Mouse (Mus musculus): ENCODE measurements around the gene Smim22. TPM values are rescaled to one million over a fixed set of nuclear protein-coding genes. Genes with fewer than 3 reads are reported as not detected.

The Smim22 gene
- polyA plus RNA-seq, 1 experiment, result not detected

DNA sequence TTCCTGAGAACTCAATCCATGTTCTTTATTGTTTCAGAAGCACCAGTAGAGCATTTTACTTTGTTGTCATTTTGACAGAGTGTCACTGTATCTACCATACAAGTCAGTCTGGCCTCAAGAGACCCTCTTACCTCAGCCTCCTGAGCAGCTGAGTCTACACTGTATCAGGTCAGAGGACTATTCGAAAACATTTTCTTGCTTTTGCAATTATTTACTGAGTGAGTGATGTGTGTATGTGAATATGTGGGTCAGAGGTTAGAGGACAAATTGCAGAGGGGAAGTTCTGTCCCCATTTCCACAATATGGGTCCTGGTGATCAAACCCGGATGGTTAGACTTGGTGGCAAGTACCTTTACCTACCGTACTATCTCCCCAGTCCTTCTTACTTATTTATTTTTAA lies 16.9 kb downstream of the Smim22 start:
- TF ChIP-seq CTCF (IDR thresholded peaks at IDR 0.05; ENCODE audit: borderline replicate concordance, insufficient read depth, low read length), result no peak
- no peak for TF ChIP-seq POLR2A (IDR thresholded peaks at IDR 0.05; ENCODE audit: low read depth, low read length)
- Histone ChIP-seq H3K4me1 (ENCODE audit: control insufficient read depth, insufficient read depth, low read length) (no peaks in the 10 kb centered on the region), H3K27ac (ENCODE audit: insufficient read depth, low read length) (no peak overlapping the region)

DNA sequence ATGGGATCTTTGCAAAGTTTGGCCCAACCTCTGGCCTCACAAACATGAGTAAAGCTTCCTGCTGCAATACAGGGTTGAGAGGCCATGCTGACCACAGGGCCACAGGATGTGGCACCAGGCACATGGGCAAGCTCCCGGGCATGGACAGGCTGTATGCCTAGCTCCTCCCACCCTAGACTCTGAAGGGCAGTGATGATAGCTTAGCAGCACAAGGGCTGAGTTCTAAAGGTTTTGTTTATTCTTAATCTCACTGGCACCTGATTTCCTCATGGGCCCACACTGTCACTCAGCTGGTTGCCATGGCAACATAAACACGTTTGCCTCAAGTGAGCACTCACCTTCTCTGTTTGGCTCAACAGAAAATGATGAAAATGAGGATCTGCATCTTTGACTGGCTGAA lies 22.8 kb downstream of the Smim22 start:
- Histone ChIP-seq H3K4me3 (ENCODE audit: insufficient read depth, low read length) (no peak overlapping the region), H3K27ac (ENCODE audit: insufficient read depth, low read length) (no peak overlapping the region), H3K4me1 (ENCODE audit: control insufficient read depth, insufficient read depth, low read length) (no peaks in the 10 kb centered on the region)
- TF ChIP-seq POLR2A (IDR thresholded peaks at IDR 0.05; ENCODE audit: low read depth, low read length) (no peak), CTCF (IDR thresholded peaks at IDR 0.05; ENCODE audit: borderline replicate concordance, insufficient read depth, low read length) (no peak)

More for the DNA sequence above, 16.9 kb downstream of the Smim22 start:
- H3K4me3 ChIP-seq (ENCODE audit: insufficient read depth, low read length), result no peak overlapping the region

- H3K4me1 ChIP-seq (ENCODE audit: control insufficient read depth, insufficient read depth, low read length), result no peaks in the 10 kb centered on the region
- H3K4me3 ChIP-seq (ENCODE audit: insufficient read depth, low read length), result no peak overlapping the region
- H3K27ac ChIP-seq (ENCODE audit: insufficient read depth, low read length), result no peak overlapping the region
- no peak for TF ChIP-seq POLR2A (IDR thresholded peaks at IDR 0.05; ENCODE audit: low read depth, low read length)
- no peak for TF ChIP-seq CTCF (IDR thresholded peaks at IDR 0.05; ENCODE audit: borderline replicate concordance, insufficient read depth, low read length)
Observed at GRCm38 (mm10) chr16:5035591-5035990, 28.5 kb downstream of the Smim22 start.

GRCm38 (mm10) chr16:5036649-5037234 lies 29.7 kb downstream of the Smim22 start:
- no peak for TF ChIP-seq POLR2A (IDR thresholded peaks at IDR 0.05; ENCODE audit: low read depth, low read length)
- TF ChIP-seq CTCF (IDR thresholded peaks at IDR 0.05; ENCODE audit: borderline replicate concordance, insufficient read depth, low read length), result no peak

GRCm38 (mm10) chr16:5045322-5045721 lies 38.2 kb downstream of the Smim22 start:
- Histone ChIP-seq H3K4me1 (ENCODE audit: control insufficient read depth, insufficient read depth, low read length) (no peaks in the 10 kb centered on the region), H3K27ac (ENCODE audit: insufficient read depth, low read length) (no peak overlapping the region), H3K4me3 (ENCODE audit: insufficient read depth, low read length) (no peak overlapping the region)
- TF ChIP-seq POLR2A (IDR thresholded peaks at IDR 0.05; ENCODE audit: low read depth, low read length), result no peak
- no peak for TF ChIP-seq CTCF (IDR thresholded peaks at IDR 0.05; ENCODE audit: borderline replicate concordance, insufficient read depth, low read length)

More at GRCm38 (mm10) chr16:5036649-5037234, 29.7 kb downstream of the Smim22 start:
- no peak overlapping the region for H3K4me3 ChIP-seq (ENCODE audit: insufficient read depth, low read length)
- no peaks in the 10 kb centered on the region for H3K4me1 ChIP-seq (ENCODE audit: control insufficient read depth, insufficient read depth, low read length)
- H3K27ac ChIP-seq (ENCODE audit: insufficient read depth, low read length), result no peak overlapping the region

GRCm38 (mm10) chr16:5049182-5049773 lies 42.2 kb downstream of the Smim22 start:
- Histone ChIP-seq H3K4me1 (ENCODE audit: control insufficient read depth, insufficient read depth, low read length) (no peaks in the 10 kb centered on the region), H3K4me3 (ENCODE audit: insufficient read depth, low read length) (peak overlapping the region; percentile 87), H3K27ac (ENCODE audit: insufficient read depth, low read length) (peak overlapping the region; percentile 39)
- TF ChIP-seq CTCF (IDR thresholded peaks at IDR 0.05; ENCODE audit: borderline replicate concordance, insufficient read depth, low read length) (no peak), POLR2A (IDR thresholded peaks at IDR 0.05; ENCODE audit: low read depth, low read length) (no peak)

DNA sequence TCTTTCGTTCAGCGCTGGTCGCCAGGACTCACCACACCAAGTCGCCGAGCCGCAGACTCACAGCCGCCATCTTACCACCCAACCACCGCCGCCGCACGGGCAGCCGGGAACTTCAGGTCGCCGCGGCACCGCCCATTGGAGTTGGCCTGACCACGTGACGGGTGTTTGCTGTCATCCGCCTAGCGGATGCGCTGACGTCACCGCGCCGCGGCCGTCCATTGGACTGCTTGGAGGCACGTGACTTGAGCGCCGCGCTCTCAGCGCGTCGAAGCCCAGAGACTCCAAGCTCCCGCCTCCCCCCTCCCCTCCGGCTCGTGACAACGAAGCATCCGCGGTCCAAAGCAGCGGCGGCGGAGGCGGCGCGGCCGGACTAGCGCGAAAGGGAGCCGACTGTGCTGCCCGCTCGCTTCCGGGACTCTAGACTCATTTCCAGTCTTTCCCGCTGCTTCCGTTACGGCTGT lies 42.7 kb downstream of the Smim22 start, which contains the start of the genes Glyr1 and Ubn1:
TSS of gene Glyr1 (minus strand) at position 90 of the 461 bp plus-strand sequence.
TSS of gene Ubn1 (plus strand) at position 284 of the 461 bp plus-strand sequence.
- Histone ChIP-seq H3K4me1 (ENCODE audit: control insufficient read depth, insufficient read depth, low read length) (no peaks in the 10 kb centered on the region), H3K27ac (ENCODE audit: insufficient read depth, low read length) (peak within 1 kb of the TSS; percentile 83), H3K4me3 (ENCODE audit: insufficient read depth, low read length) (peak within 1 kb of the TSS; percentile 100)
- TF ChIP-seq POLR2A (IDR thresholded peaks at IDR 0.05; ENCODE audit: low read depth, low read length) (peak; percentile 94), CTCF (IDR thresholded peaks at IDR 0.05; ENCODE audit: borderline replicate concordance, insufficient read depth, low read length) (no peak)

- peak overlapping the region; percentile 100 for H3K4me3 ChIP-seq (ENCODE audit: insufficient read depth, low read length)
- TF ChIP-seq POLR2A (IDR thresholded peaks at IDR 0.05; ENCODE audit: low read depth, low read length), result no peak
- no peak for TF ChIP-seq CTCF (IDR thresholded peaks at IDR 0.05; ENCODE audit: borderline replicate concordance, insufficient read depth, low read length)
Observed at GRCm38 (mm10) chr16:5050251-5051110, 43.4 kb downstream of the Smim22 start.

More at GRCm38 (mm10) chr16:5050251-5051110, 43.4 kb downstream of the Smim22 start:
- H3K27ac ChIP-seq (ENCODE audit: insufficient read depth, low read length), result peak overlapping the region; percentile 83
- no peaks in the 10 kb centered on the region for H3K4me1 ChIP-seq (ENCODE audit: control insufficient read depth, insufficient read depth, low read length)

Other genes starting within 250 kb of the Smim22 start
- 30.3 and 34.1 TPM in 2 replicates for gene Cdip1, start 217.0 kb upstream of the Smim22 start, polyA plus RNA-seq (2011; ENCODE audit: insufficient read length, low read depth, missing spikeins)
- gene 4930562C15Rik, start 171.9 kb upstream of the Smim22 start, polyA plus RNA-seq (2011; ENCODE audit: insufficient read length, low read depth, missing spikeins), result not detected in 2 replicates
- gene Ubald1, start 127.0 kb upstream of the Smim22 start, polyA plus RNA-seq (2011; ENCODE audit: insufficient read length, low read depth, missing spikeins), result 31.3 and 38.2 TPM in 2 replicates
- gene Mgrn1, start 121.0 kb upstream of the Smim22 start, polyA plus RNA-seq (2011; ENCODE audit: insufficient read length, low read depth, missing spikeins), result 65.0 and 66.9 TPM in 2 replicates
- 20.2 and 27.5 TPM in 2 replicates for gene Nudt16l1, start 68.5 kb upstream of the Smim22 start, polyA plus RNA-seq (2011; ENCODE audit: insufficient read length, low read depth, missing spikeins)
- 32.3 and 41.4 TPM in 2 replicates for gene Anks3, start 43.1 kb upstream of the Smim22 start, polyA plus RNA-seq (2011; ENCODE audit: insufficient read length, low read depth, missing spikeins)
- not detected in 2 replicates for gene Sept12, start 9.4 kb upstream of the Smim22 start, polyA plus RNA-seq (2011; ENCODE audit: insufficient read length, low read depth, missing spikeins)
- gene Rogdi, start 6.3 kb downstream of the Smim22 start, polyA plus RNA-seq (2011; ENCODE audit: insufficient read length, low read depth, missing spikeins), result 14.5 and 14.7 TPM in 2 replicates
- 68.0 and 69.9 TPM in 2 replicates for gene Glyr1, start 42.6 kb downstream of the Smim22 start, polyA plus RNA-seq (2011; ENCODE audit: insufficient read length, low read depth, missing spikeins)
- 23.8 and 30.7 TPM in 2 replicates for gene Ubn1, start 42.8 kb downstream of the Smim22 start, polyA plus RNA-seq (2011; ENCODE audit: insufficient read length, low read depth, missing spikeins)
- 0.20 and 0.33 TPM in 2 replicates for gene Ppl, start 125.1 kb downstream of the Smim22 start, polyA plus RNA-seq (2011; ENCODE audit: insufficient read length, low read depth, missing spikeins)
- gene Sec14l5, start 139.8 kb downstream of the Smim22 start, polyA plus RNA-seq (2011; ENCODE audit: insufficient read length, low read depth, missing spikeins), result not detected in 2 replicates
- 11.6 and 13.8 TPM in 2 replicates for gene Nagpa, start 196.7 kb downstream of the Smim22 start, polyA plus RNA-seq (2011; ENCODE audit: insufficient read length, low read depth, missing spikeins)
- gene AU021092, start 215.0 kb downstream of the Smim22 start, polyA plus RNA-seq (2011; ENCODE audit: insufficient read length, low read depth, missing spikeins), result not detected in 2 replicates
- 20.6 TPM in 2 replicates for gene Alg1, start 226.3 kb downstream of the Smim22 start, polyA plus RNA-seq (2011; ENCODE audit: insufficient read length, low read depth, missing spikeins)
- 15.5 and 17.0 TPM in 2 replicates for gene Eef2kmt, start 248.7 kb downstream of the Smim22 start, polyA plus RNA-seq (2011; ENCODE audit: insufficient read length, low read depth, missing spikeins)